Mouse (Mus musculus) heart, adult 2 months (tissue): ENCODE results near the gene Rimbp2.

ENCODE experiments used
- CTCF ChIP-seq: fragments of 200-600 bp; IDR thresholded peaks from 2 replicates; pipeline ENCODE4 v1.8.1; 2022; ENCODE audit warnings: antibody characterized with exemption, mild to moderate bottlenecking, moderate library complexity
- EP300 ChIP-seq: fragments of 200-500 bp; IDR thresholded peaks from 2 replicates; pipeline ENCODE4 v1.6.1; 2011; ENCODE audit warnings: low read depth, low read length, control low read depth; ENCODE audit not compliant: insufficient read depth
- POLR2A ChIP-seq: fragments of 200-500 bp; IDR thresholded peaks from 2 replicates; pipeline ENCODE4 v1.6.1; 2011; ENCODE audit warnings: mild to moderate bottlenecking, low read depth, low read length, control low read depth; ENCODE audit not compliant: insufficient read depth

- peak; percentile 37 for TF ChIP-seq CTCF
- no peak for TF ChIP-seq POLR2A
- no peak for TF ChIP-seq EP300
Observed at GRCm38 (mm10) chr5:128808547-128809182, 144.6 kb downstream of the Rimbp2 start.
